Mouse (Mus musculus): ENCODE measurements around the gene Krt79. TPM values are rescaled to one million over a fixed set of nuclear protein-coding genes. Genes with fewer than 3 reads are reported as not detected.

The Krt79 gene
- polyA plus RNA-seq (2015; fragmentation: Nextera tagmentation; extraction: Ambion mirVana) = 0.15 TPM in 1 of 2 replicates, not detected in the other

- no peak within 1 kb of the TSS for H3K9ac ChIP-seq (replicated peaks)
- H3K27me3 ChIP-seq = no peaks in the 10 kb centered on the region
- ATAC-seq = no peak
- H3K27ac ChIP-seq = no peak within 1 kb of the TSS
- H3K4me3 ChIP-seq (replicated peaks) = no peak within 1 kb of the TSS
- no peak within 1 kb of the TSS for H3K4me2 ChIP-seq (replicated peaks)
- WGBS = 65% methylated on average over 6 of the region's 6 CpGs
- peaks cover 5% of the 10 kb centered on the region; the same call in 1 of the 2 replicates for H3K4me1 ChIP-seq (replicated peaks)
- H3K9me3 ChIP-seq = no peaks in the 10 kb centered on the region
- no peaks in the 10 kb centered on the region for H3K36me3 ChIP-seq
These were observed at the start of gene Krt79 for GRCm38 (mm10) chr15:101940274-101940829. Gene Krt79 (minus strand): TSS chr15:101940324.

GRCm38 (mm10) chr15:101988714-101989113 is 48.6 kb upstream of the Krt79 start:
- no peak for ATAC-seq
- 65% methylated on average over 8 of the region's 8 CpGs for WGBS

GRCm38 (mm10) chr15:101988119-101988518 is 48.0 kb upstream of the Krt79 start:
- no peak overlapping the region for H3K27ac ChIP-seq
- H3K4me3 ChIP-seq (replicated peaks) = no peak overlapping the region
- no peaks in the 10 kb centered on the region for H3K9me3 ChIP-seq
- no peaks in the 10 kb centered on the region for H3K36me3 ChIP-seq
- peaks cover 21% of the 10 kb centered on the region; the same call in 1 of the 2 replicates for H3K27me3 ChIP-seq
- H3K4me1 ChIP-seq (replicated peaks) = peaks cover 4% of the 10 kb centered on the region; the same call in 1 of the 2 replicates
- 0 out of 2 replicates have a peak, but pooled peaks have one; percentile 22 for ATAC-seq
- WGBS = under 1% methylated on average over 10 of the region's 10 CpGs
- H3K9ac ChIP-seq (replicated peaks) = no peak overlapping the region
- no peak overlapping the region for H3K4me2 ChIP-seq (replicated peaks)

More at GRCm38 (mm10) chr15:101988714-101989113, 48.6 kb upstream of the Krt79 start:
- Histone ChIP-seq H3K4me3 (replicated peaks) (no peak overlapping the region), H3K9ac (replicated peaks) (no peak overlapping the region), H3K4me1 (replicated peaks) (peaks cover 3% of the 10 kb centered on the region; the same call in 1 of the 2 replicates), H3K27ac (no peak overlapping the region), H3K27me3 (peaks cover 22% of the 10 kb centered on the region; the same call in 1 of the 2 replicates), H3K36me3 (no peaks in the 10 kb centered on the region), H3K9me3 (no peaks in the 10 kb centered on the region), H3K4me2 (replicated peaks) (no peak overlapping the region)

- 0 out of 2 replicates have a peak overlapping the region, but pooled peaks have one; percentile 45 for H3K4me2 ChIP-seq (replicated peaks)
- no peak overlapping the region for H3K27ac ChIP-seq
- peaks cover 4% of the 10 kb centered on the region; the same call in 1 of the 2 replicates for H3K4me1 ChIP-seq (replicated peaks)
- peak overlapping the region; percentile 53; the same call in 1 of the 2 replicates for H3K9ac ChIP-seq (replicated peaks)
- no peak overlapping the region for H3K4me3 ChIP-seq (replicated peaks)
- H3K36me3 ChIP-seq = no peaks in the 10 kb centered on the region
- H3K9me3 ChIP-seq = no peaks in the 10 kb centered on the region
- no peak for ATAC-seq
- 19% methylated on average over 6 of the region's 6 CpGs for WGBS
- 0 out of 2 replicates have a peak, but pooled peaks cover 8% of the 10 kb centered on the region for H3K27me3 ChIP-seq
These were observed 44.6 kb upstream of the Krt79 start for GRCm38 (mm10) chr15:101984746-101985145.

GRCm38 (mm10) chr15:101983949-101984601 is 44.0 kb upstream of the Krt79 start:
- peak; percentile 97 for ATAC-seq
- Histone ChIP-seq H3K4me1 (replicated peaks) (peaks cover 4% of the 10 kb centered on the region; the same call in 1 of the 2 replicates), H3K9me3 (no peaks in the 10 kb centered on the region), H3K9ac (replicated peaks) (peak overlapping the region; percentile 53; the same call in 1 of the 2 replicates), H3K27ac (peak overlapping the region; percentile 81), H3K4me2 (replicated peaks) (peak overlapping the region; percentile 45), H3K4me3 (replicated peaks) (peak overlapping the region; percentile 17), H3K36me3 (no peaks in the 10 kb centered on the region), H3K27me3 (0 out of 2 replicates have a peak, but pooled peaks cover 8% of the 10 kb centered on the region)
- WGBS = 2% methylated on average over 15 of the region's 15 CpGs

GRCm38 (mm10) chr15:101983315-101983948 is 43.3 kb upstream of the Krt79 start:
- Histone ChIP-seq H3K27me3 (0 out of 2 replicates have a peak, but pooled peaks cover 5% of the 10 kb centered on the region), H3K36me3 (no peaks in the 10 kb centered on the region), H3K4me2 (replicated peaks) (peak overlapping the region; percentile 45), H3K4me1 (replicated peaks) (peaks cover 4% of the 10 kb centered on the region; the same call in 1 of the 2 replicates), H3K27ac (peak overlapping the region; percentile 81), H3K9ac (replicated peaks) (no peak overlapping the region), H3K9me3 (no peaks in the 10 kb centered on the region), H3K4me3 (replicated peaks) (peak overlapping the region; percentile 17; the same call in 1 of the 2 replicates)
- WGBS = 85% methylated on average over 13 of the region's 13 CpGs
- ATAC-seq = no peak

DNA sequence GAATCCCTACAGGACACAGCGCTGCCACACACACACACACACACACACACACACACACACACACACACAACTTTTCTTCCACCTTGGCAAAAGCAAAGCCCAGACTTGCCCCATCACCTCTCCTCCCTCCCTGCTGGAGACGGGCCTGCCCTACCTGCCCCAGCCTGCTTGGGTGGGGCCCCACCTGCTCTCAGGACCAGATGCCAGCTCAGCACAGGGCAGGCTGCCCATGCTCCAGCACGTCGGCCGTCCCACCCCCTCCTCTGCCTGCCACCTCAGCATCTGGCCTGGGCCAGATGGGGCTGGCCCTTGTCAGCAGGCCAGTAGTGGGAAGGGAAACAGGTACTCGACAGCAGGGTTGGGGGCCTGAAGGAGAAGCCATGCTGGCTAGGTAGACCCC is 40.7 kb upstream of the Krt79 start:
- no peak overlapping the region; the same call in 1 of the 2 replicates for H3K9ac ChIP-seq (replicated peaks)
- H3K4me3 ChIP-seq (replicated peaks) = no peak overlapping the region
- H3K27ac ChIP-seq = no peak overlapping the region
- no peak overlapping the region for H3K4me2 ChIP-seq (replicated peaks)
- no peaks in the 10 kb centered on the region for H3K36me3 ChIP-seq
- ATAC-seq = no peak
- 0 out of 2 replicates have a peak, but pooled peaks cover under 1% of the 10 kb centered on the region for H3K27me3 ChIP-seq
- peaks cover 18% of the 10 kb centered on the region for H3K4me1 ChIP-seq (replicated peaks)
- H3K9me3 ChIP-seq = no peaks in the 10 kb centered on the region
- 78% methylated on average over 6 of the region's 6 CpGs for WGBS

DNA sequence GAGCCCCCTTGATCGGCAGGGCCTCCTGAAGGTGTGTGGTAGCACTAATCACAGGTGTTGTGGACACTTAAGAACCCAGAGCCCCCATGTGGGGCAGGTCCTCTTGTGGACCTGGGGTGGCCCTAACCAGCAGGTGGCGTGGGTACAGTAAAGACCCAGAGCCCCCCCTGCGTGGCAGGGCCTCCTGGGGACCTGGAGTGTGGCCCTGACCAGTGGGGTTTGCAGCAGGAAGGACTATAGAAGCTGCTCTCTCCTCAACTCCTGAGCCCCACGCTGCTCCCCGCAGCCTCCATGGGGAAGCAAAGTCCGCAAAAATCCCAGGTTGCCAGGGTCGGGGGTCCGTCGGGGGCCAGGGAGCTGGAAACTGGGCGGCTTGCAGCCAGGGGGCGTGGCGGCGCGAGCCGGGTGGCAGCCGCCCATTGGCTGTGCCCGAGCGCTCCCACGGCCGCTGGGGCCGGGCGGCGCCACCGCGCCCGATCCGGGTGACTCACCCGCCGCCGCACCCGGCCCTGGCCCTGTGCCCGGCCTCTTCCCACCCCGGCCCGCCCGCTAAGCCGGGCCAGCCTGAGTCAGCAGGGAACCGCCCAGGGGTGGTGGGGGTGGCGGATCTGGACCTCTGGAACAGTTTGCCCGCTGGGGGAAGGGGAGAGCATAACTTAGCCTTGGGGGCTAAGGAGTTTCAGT is 37.1 kb upstream of the Krt79 start:
- H3K9ac ChIP-seq (replicated peaks) = peak overlapping the region; percentile 60
- peaks cover 17% of the 10 kb centered on the region for H3K4me1 ChIP-seq (replicated peaks)
- peak overlapping the region; percentile 41 for H3K4me3 ChIP-seq (replicated peaks)
- peak overlapping the region; percentile 78 for H3K4me2 ChIP-seq (replicated peaks)
- H3K9me3 ChIP-seq = no peaks in the 10 kb centered on the region
- no peaks in the 10 kb centered on the region for H3K36me3 ChIP-seq
- 0 out of 2 replicates have a peak, but pooled peaks cover 7% of the 10 kb centered on the region for H3K27me3 ChIP-seq
- no peak overlapping the region for H3K27ac ChIP-seq
- peak; percentile 85 for ATAC-seq
- WGBS = 3% methylated on average over 39 of the region's 39 CpGs

- H3K36me3 ChIP-seq = no peaks in the 10 kb centered on the region
- H3K27me3 ChIP-seq = 0 out of 2 replicates have a peak, but pooled peaks cover 7% of the 10 kb centered on the region
- 58% methylated on average over 3 of the region's 3 CpGs for WGBS
- no peak overlapping the region for H3K4me3 ChIP-seq (replicated peaks)
- H3K4me2 ChIP-seq (replicated peaks) = peak overlapping the region; percentile 78
- H3K27ac ChIP-seq = no peak overlapping the region
- H3K9ac ChIP-seq (replicated peaks) = no peak overlapping the region
- ATAC-seq = no peak
- peaks cover 17% of the 10 kb centered on the region for H3K4me1 ChIP-seq (replicated peaks)
- no peaks in the 10 kb centered on the region for H3K9me3 ChIP-seq
These were observed 36.5 kb upstream of the Krt79 start for GRCm38 (mm10) chr15:101976641-101977040.

DNA sequence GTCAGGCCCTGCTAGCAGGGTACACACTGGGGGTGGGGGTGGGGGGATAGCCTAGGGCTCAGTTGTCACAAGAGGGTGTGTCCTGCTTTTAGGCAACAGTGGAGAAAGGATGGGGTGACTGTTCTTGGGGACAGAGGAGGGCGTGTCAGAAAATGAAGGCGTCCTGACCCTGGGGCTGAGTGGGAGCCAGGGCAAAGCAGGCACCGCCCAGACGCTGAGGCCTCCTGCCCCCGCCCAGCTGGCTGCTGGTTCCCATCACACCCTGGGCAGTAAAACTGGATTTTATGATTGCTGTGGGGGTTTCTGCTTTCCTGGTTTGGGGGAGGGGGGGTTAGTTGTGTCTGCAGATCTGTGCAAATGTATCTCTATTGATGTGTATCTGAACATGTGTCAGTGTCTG is 35.9 kb upstream of the Krt79 start:
- no peak overlapping the region for H3K4me2 ChIP-seq (replicated peaks)
- no peak overlapping the region for H3K27ac ChIP-seq
- 0 out of 2 replicates have a peak, but pooled peaks cover 7% of the 10 kb centered on the region for H3K27me3 ChIP-seq
- H3K4me1 ChIP-seq (replicated peaks) = peaks cover 17% of the 10 kb centered on the region
- no peak overlapping the region for H3K4me3 ChIP-seq (replicated peaks)
- H3K9ac ChIP-seq (replicated peaks) = no peak overlapping the region
- H3K9me3 ChIP-seq = no peaks in the 10 kb centered on the region
- H3K36me3 ChIP-seq = no peaks in the 10 kb centered on the region
- WGBS = 66% methylated on average over 5 of the region's 5 CpGs
- ATAC-seq = no peak

DNA sequence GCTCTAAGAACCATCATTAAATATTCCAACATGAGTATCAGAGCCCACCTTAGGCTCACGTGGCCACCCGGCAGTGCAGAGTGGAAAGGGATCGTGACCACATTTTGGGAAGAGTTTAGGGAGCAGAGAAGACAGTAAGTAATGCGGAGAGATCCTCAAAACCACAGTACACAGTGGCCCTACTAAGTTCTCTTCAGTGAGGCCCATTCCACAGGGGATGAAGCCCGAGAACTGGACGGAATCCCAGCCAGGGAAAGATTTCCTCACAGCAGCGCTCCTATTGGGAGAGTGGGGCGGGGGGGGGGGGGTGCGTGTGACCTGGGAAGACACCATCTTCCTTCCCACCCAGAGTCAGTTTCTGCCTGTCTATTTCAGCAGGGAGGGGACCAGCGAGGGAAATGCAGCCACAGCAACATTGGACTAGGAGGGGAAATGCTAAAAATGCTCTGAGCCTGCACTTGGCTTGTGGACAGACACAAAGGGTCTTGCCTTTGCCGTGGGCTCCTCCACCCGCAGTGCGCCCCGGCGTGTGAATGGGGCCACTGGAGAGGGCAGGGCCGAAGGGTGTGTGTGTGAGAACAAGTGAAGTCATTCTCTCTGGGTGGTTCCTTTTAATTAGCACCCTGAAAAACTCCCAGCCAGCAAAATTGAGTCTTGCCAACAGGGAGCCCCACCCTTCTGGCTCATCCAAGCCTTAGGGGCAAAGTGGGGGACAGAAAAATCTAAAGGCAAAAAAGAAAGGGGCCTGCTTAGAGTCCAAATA is 34.1 kb upstream of the Krt79 start:
- ATAC-seq = no peak
- H3K4me2 ChIP-seq (replicated peaks) = no peak overlapping the region
- H3K9me3 ChIP-seq = no peaks in the 10 kb centered on the region
- no peaks in the 10 kb centered on the region for H3K36me3 ChIP-seq
- 61% methylated on average over 16 of the region's 16 CpGs for WGBS
- peaks cover 17% of the 10 kb centered on the region for H3K4me1 ChIP-seq (replicated peaks)
- no peak overlapping the region for H3K27ac ChIP-seq
- 0 out of 2 replicates have a peak, but pooled peaks cover 7% of the 10 kb centered on the region for H3K27me3 ChIP-seq
- no peak overlapping the region for H3K9ac ChIP-seq (replicated peaks)
- no peak overlapping the region for H3K4me3 ChIP-seq (replicated peaks)
